Mouse (Mus musculus) cerebellum, adult (tissue): ENCODE results near the gene Gtf2a1.
"Not testable (repeated sequence)": the region's sequence is repeated elsewhere in the genome, so short reads cannot be mapped to it uniquely, and the experiment has no call there.

ENCODE experiments used
- ATAC-seq: cut with Nextera tagmentation; 2 replicates; pipeline ENCODE4 v1.9.2; 2017; ENCODE audit warnings: mild to moderate bottlenecking, moderate library complexity, mixed read lengths; ENCODE audit not compliant: insufficient number of reproducible peaks, low FRiP score, low TSS enrichment

Gtf2a1 gene

GRCm38 (mm10) chr12:91582362-91583002, 7.8 kb downstream of the Gtf2a1 start:
- no peak for ATAC-seq

GRCm38 (mm10) chr12:91581204-91582070, 8.8 kb downstream of the Gtf2a1 start:
- no peak for ATAC-seq

- ATAC-seq = no peak
Measured at GRCm38 (mm10) chr12:91579665-91580064, 10.6 kb downstream of the Gtf2a1 start.

- ATAC-seq = no peak
Measured at GRCm38 (mm10) chr12:91571708-91572107, 18.6 kb downstream of the Gtf2a1 start.

DNA sequence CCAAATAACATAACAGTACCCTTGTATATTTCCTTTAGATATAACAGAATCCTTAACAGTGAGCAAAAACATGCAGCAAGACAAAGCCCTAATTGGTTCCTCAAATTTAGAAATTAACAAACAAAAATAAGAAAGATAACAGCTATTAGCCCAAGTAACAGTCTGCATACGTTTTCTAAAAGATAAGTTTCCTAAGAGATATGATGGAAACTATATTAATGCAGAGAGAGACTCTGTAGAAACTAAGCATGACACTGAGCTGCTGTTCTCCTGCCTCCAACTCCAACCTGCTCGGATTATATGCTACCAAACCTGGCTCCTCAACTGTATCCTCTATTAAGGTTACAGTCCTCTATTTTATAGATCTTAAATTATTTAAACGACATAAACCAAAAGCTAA, 21.0 kb downstream of the Gtf2a1 start:
- ATAC-seq = no peak

DNA sequence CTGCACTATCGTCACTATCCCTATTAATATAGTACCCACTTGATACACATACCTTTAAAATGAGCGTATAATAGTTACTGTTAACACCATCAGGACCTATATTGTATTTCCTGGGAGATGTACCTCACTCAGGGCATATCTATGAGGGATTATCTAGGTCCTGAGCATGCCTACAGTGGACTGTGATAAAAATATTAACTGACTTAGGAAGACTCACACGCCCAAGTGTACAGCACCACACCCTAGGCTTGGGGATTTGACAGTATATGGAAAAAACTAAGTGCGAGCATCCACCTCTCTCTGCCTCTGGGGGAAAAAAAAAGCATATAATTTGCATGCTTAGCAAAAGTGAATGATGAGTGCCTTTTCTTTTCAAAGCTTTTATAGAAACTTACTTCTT, 23.1 kb downstream of the Gtf2a1 start:
- no peak for ATAC-seq

DNA sequence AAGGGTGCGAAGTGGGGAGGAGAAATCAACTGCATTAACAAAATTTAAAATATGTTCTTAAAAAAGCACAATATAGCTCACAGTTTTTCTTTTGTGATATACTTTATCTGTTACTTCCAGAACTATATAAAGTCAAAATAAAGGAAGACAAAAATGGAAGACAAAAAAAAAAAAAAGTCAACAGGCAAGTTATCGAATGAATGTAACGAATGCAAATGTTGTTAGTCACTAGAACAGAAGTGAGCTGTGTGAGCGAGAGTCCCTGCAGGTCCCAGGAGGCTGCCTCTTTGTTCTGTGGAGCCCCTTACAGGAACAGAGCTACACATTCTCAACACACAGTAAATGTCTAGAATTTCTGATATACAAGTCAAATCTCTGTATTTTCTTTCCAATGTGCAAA, 32.1 kb downstream of the Gtf2a1 start:
- not testable (repeated sequence) for ATAC-seq

DNA sequence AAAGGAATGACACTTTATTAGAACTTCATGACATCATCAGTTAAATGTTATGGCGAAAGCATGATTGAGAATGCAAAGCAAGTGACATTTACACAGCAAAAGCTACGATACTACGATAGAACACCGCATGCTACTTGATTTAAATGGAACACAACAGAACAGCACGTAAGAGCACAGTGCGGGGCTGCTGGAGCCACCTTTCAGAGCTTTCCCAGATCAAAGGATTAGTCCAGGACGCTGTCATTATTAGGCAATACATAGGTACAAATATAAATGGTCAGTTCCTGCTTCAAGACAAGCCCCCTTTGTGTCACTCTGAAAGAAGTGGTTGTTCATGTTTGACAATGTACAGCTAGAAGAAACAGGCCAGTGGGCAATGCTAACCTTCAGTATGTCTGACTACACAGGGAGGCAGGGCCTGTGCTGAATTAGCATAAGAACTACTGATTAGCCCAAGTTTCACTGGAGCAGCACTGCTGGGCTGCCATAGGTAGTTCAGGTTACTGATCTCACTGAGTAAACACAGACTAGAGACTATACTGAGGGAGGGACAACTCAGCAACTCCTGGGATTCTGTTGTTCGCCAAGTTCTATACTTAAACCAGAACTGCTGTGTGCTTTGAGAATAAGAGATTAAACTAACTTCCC, 32.8 kb downstream of the Gtf2a1 start:
- not testable (repeated sequence) for ATAC-seq

GRCm38 (mm10) chr12:91551773-91552526, 38.3 kb downstream of the Gtf2a1 start:
- peak; percentile 82; the same call in 1 of the 2 replicates for ATAC-seq

DNA sequence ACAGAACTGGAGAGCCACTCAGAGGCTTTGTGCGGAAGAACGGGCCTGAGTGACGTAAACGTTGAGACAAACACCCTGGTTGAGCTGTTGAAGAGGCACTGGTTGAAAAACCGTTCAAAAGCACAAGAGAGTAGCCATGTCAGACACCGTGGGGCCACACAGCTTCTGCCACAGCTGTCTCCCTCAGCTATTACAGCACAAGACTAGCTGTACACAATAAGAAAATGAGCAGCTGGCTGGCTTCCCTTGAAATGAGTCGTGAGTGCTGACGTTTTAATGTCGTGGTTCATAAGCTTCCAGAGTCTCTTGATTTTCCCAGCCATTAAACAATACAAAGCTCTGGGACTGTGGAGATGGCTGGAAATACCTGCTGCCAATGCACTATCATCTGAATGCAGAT, 40.8 kb downstream of the Gtf2a1 start:
- ATAC-seq = no peak

GRCm38 (mm10) chr12:91540202-91540601, 50.1 kb downstream of the Gtf2a1 start:
- no peak for ATAC-seq

DNA sequence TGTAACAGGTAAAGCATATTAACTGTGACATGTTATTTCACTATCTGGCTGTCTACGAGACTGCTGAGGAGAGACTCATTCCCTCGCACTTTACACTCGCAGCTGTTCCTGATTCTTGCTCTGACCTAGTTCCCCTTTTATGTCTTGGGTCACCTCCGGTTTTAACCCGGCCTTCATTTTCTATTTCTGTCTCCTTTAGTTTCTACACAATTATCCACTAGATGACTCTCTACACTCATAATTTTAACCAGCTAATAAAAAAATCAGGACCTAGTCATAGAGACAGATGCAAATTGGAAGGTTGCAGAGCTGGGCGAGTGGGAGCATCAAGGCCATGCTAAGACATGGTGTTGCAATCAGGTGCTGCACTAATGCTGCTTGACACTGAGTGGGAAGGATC, 55.8 kb downstream of the Gtf2a1 start:
- ATAC-seq = no peak

DNA sequence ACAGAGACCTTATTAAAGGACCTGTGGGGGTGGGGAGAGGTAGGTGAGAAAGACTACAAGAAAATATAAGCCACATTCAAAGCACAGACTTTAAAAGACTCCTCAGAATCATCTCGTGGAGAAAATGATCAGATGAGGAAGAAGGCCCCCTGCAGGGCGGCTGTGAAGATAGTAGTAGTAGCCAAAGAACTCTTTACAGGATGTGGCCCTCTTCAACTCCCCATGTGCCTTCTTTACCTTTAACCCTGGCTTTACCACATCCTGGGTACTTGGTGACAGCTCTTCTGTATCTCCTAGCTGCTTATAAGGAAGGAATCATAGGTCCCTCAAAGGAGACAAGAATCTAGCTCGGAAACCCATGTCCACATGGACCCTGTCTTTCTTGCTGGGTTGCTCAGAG, 66.7 kb downstream of the Gtf2a1 start:
- ATAC-seq = no peak

GRCm38 (mm10) chr12:91517808-91518207, 72.5 kb downstream of the Gtf2a1 start:
- no peak for ATAC-seq

DNA sequence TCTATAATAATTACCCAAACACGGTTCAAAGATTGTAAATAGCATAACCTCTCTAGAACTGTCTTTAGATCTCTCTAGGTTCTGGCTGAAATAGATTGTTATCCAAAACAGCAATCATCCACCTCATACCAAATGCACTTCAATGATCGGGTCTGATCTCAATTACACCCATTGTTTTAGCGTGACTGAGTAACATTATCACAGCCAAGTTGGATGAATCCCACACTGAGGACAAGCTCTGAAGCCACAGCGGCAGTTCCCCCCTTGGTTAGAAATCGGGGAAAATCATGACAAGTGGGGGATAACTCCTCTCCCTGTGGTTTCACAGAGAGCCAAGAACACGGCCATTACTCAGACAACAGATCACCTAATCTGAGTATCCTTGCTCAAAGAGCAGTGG, 76.3 kb downstream of the Gtf2a1 start:
- no peak for ATAC-seq

DNA sequence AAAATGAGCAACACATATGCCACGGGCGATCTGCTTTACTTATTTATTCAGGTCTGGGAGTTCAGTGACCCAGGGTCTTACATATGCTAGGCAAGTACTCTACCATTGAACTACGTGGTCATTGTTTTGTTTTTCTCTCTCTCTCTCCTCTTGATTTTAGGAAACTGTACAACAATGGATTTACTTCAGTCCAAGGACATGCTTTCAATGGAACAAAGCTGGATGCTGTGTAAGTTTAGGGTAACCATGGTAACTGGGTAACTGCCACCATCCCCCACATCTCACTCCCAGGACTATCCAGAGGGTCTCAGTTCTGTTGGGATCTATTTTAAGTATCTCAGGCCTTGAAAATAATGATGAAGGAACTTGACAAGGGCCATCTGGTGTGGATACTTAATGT, 78.5 kb downstream of the Gtf2a1 start:
- no peak for ATAC-seq
